Mouse (Mus musculus): ENCODE data around the gene Prkcb.

The Prkcb gene

GRCm38 (mm10) chr7:122409945-122410344 lies 121.4 kb downstream of the Prkcb start:
- DNase-seq, result no peak

GRCm38 (mm10) chr7:122410873-122411272 lies 122.3 kb downstream of the Prkcb start:
- DNase-seq, result no peak

GRCm38 (mm10) chr7:122413231-122413630 lies 124.7 kb downstream of the Prkcb start:
- DNase-seq, result no peak

- DNase-seq, result no peak
These were observed 125.6 kb downstream of the Prkcb start for GRCm38 (mm10) chr7:122414146-122414545.

- no peak for DNase-seq
These were observed 126.1 kb downstream of the Prkcb start for GRCm38 (mm10) chr7:122414608-122415007.

- no peak for DNase-seq
These were observed 126.8 kb downstream of the Prkcb start for GRCm38 (mm10) chr7:122415387-122415786.

GRCm38 (mm10) chr7:122415904-122416303 lies 127.4 kb downstream of the Prkcb start:
- DNase-seq, result no peak

- peak; percentile 43 for DNase-seq
These were observed 130.0 kb downstream of the Prkcb start for GRCm38 (mm10) chr7:122418551-122418950.

GRCm38 (mm10) chr7:122423816-122424215 lies 135.3 kb downstream of the Prkcb start:
- no peak for DNase-seq

- peak; percentile 65 for DNase-seq
These were observed 140.6 kb downstream of the Prkcb start for GRCm38 (mm10) chr7:122429134-122429533.

GRCm38 (mm10) chr7:122432401-122432800 lies 143.8 kb downstream of the Prkcb start:
- no peak for DNase-seq

- no peak for DNase-seq
These were observed 144.8 kb downstream of the Prkcb start for GRCm38 (mm10) chr7:122433377-122433776.

GRCm38 (mm10) chr7:122434941-122435340 lies 146.4 kb downstream of the Prkcb start:
- DNase-seq, result no peak

- DNase-seq, result no peak
These were observed 147.0 kb downstream of the Prkcb start for GRCm38 (mm10) chr7:122435561-122435960.

GRCm38 (mm10) chr7:122437390-122437789 lies 148.8 kb downstream of the Prkcb start:
- DNase-seq, result no peak

- peak; percentile 46 for DNase-seq
These were observed 156.5 kb downstream of the Prkcb start for GRCm38 (mm10) chr7:122445056-122445455.

- DNase-seq, result no peak
These were observed 164.1 kb downstream of the Prkcb start for GRCm38 (mm10) chr7:122452671-122453070.

GRCm38 (mm10) chr7:122459203-122459965 lies 170.8 kb downstream of the Prkcb start:
- DNase-seq, result peak; percentile 88

GRCm38 (mm10) chr7:122460020-122460419 lies 171.5 kb downstream of the Prkcb start:
- no peak for DNase-seq

GRCm38 (mm10) chr7:122465823-122466549 lies 177.4 kb downstream of the Prkcb start:
- DNase-seq, result no peak

- no peak for DNase-seq
These were observed 178.2 kb downstream of the Prkcb start for GRCm38 (mm10) chr7:122466722-122467121.

- no peak for DNase-seq
These were observed 179.3 kb downstream of the Prkcb start for GRCm38 (mm10) chr7:122467831-122468230.

GRCm38 (mm10) chr7:122470370-122471280 lies 182.1 kb downstream of the Prkcb start:
- DNase-seq, result peak; percentile 80
